Mouse (Mus musculus) heart, postnatal 4 days (tissue): ENCODE measurements around the gene Gpr137. TPM values are rescaled to one million over a fixed set of nuclear protein-coding genes. Genes with fewer than 3 reads are reported as not detected.
"Not testable (repeated sequence)": the region's sequence is repeated elsewhere in the genome, so short reads cannot be mapped to it uniquely, and the experiment has no call there.

Experiments used
- DNase-seq: peaks from one replicate; pipeline ENCODE4 v3.0.0; 2021
- total RNA-seq, 2 experiments: library from RNA; stranded (reverse); gene quantifications; 2 replicates each; pipeline ENCODE4 v1.2.3; 2021

Gpr137 gene
- 10 to 100 TPM; 18.7 to 21.4 TPM for total RNA-seq

DNA sequence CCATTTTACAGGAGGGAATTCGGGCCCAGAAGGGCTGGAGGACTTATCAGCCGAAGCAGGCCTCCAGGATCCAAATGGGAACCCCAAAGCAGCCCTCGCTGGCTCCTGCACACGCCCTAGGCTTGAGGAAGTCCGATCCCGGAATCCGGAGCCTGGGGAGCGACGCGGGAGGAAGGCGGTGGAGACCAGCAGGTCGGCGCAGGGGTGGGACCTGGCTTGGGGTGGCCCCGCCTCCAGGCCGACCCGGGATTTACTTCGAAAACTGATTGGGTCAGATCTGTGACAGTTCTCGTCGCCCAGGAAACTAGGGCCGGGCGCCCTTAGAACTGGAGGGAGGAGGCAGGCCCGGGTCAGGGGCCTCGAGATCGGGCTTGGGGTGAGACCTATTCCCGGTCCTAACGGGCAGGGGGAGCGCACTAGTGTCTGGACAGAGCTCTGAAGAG, at the start of gene Gpr137:
TSS of gene Gpr137 (minus strand) at position 232 of the 443 bp plus-strand sequence.
- peak; percentile 95 for DNase-seq

DNA sequence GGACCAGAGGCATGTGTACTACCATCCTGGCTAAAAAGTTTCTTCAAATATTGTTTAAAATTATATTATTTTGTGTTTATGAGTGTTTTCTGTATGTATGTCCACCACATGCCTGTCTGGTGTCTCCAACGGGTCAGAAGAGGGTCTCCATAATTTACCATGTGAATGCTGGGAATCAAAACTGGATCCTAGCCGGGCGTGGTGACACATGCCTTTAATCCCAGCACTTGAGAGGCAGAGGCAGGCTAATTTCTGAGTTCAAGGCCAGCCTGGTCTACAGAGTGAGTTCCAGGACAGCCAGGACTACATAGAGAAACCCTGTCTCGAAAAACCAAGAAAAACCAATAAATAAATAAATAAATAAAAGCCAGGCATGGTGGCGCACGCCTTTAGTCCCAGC, 48.9 kb upstream of the Gpr137 start:
- DNase-seq, result not testable (repeated sequence)

DNA sequence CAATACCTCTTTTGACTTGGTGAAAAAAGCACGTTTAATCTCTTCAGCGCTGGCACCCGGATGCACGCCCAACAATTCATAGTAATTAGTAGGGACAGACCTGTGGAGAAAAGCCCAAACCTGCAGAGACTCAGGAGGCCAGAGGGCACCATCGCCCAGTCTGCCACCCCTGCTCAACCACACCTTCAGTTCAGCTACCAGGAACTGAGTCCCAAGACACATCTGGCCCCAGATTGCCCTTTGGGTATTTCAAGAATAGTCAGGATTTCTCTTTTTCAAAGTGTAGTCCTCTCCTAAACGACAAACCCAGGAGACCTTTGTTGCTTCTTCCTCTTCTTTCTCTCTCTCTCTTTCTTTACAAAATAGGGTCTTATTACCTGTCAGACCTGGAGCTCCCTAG, 48.4 kb upstream of the Gpr137 start:
- no peak for DNase-seq

DNA sequence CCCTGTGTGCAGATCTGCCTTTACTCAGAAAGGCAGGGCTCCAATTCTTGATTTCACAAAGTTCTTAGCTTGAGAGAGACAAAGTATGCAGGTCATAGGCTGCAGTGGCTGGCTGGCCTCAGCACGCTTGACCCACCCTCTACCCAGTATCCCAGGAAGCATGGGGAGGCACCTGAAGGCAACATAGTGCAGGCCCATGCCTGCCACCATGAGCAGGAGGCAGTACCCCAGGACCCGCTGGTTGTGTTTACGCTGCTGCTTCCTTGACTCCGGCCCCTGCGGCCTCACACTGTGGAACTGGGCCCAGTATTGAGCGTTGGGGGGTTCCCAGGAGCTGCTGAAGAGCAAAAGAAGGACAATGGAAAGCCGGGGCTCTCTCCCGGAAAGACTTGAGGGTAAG, 47.0 kb upstream of the Gpr137 start:
- no peak for DNase-seq

DNA sequence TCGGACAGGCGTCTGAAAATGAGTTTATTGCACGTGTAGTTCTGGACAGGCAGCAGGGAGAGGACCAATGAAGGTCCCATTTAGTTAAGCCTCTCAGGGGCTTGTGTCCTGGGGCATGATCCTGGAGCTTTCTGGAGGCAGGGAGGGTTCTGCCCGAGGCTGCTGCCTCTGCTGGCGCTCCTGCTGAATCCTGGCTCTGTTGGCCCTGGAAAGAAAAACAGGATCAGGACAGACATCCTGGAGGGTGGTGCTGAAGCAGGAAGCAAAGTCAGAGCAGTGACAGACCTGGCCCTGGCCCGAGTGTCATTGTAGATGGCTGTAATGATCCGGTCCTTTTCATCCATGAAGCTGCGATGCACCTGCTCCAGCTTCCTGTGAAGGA, 45.6 kb upstream of the Gpr137 start:
- DNase-seq, result no peak

DNA sequence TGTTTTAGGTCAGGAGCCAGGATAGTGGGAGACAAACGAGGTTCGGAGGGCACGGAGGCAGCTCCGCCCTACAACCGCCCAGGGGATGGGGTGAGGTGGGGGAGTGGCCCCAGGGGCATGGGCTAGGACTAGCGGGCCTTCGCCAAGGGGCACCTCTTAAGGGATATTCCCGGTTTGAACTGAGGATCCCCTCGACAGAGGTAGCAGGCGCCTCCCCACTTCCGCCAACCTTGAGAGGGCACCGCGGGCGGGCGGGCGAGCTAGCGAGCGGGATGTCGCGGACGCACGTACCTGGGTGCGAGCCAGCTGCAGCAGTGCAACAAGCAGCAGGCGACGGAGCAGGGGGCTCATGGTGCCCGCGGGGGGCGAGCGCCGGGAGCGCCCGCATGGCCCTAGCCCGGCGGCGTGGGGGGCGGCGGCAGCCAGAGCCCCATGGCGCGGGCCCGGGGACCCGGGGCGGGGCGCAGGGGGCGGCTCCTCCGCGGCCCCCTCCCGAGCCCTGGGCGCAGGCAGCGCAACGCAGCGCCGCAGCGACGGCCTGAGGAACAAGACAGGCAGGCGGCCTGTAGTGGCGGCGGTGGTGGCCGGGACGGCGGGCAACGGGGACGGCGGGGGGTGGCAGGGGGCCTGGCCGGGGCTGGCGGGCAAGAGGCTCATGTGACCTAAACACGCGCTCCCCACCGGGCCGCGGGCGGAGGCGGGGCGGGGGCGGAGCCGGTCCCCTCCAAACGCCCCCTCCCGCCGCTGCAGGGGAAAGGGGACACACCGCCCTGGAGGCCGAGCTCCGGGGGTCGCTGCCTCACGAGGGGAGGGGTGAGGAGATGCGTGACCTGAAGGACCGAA, 45.0 kb upstream of the Gpr137 start, which contains the start of gene Vegfb:
TSS of gene Vegfb (minus strand) at position 591 of the 843 bp plus-strand sequence.
- DNase-seq, result peak; percentile 76

DNA sequence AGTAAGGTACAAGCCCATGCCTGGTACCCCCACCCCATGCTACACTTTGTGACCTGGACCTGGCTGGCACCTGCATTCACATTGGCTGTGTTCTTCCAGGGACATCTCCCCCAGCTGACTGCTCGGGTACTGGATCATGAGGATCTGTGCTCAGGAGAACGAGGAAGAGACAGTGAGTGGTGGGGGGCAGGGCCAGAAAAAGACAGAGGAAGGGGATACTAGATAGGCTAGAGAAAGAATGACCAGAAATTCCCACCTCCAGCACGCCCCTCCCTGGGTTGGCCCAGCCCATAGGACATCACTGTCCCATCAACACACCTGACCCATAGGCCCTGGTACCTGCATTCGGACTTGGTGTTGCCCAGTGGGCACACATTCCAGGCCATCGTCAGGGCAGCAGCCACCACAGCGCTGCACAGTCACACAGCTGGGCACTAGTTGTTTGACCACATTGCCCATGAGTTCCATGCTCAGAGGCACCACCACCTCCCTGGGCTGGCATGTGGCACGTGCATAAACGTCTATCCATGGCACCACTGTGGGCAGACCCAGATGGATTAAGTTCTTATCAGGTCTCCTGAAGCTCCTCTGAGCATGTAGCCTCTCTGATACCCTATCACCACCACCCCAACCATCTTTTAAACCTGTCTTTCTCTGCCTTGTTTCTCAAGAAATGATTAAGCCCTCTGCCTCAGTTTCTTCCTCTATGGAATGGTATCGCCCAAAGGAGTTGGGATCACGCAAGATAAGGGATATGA, 43.9 kb upstream of the Gpr137 start:
- DNase-seq, result no peak

DNA sequence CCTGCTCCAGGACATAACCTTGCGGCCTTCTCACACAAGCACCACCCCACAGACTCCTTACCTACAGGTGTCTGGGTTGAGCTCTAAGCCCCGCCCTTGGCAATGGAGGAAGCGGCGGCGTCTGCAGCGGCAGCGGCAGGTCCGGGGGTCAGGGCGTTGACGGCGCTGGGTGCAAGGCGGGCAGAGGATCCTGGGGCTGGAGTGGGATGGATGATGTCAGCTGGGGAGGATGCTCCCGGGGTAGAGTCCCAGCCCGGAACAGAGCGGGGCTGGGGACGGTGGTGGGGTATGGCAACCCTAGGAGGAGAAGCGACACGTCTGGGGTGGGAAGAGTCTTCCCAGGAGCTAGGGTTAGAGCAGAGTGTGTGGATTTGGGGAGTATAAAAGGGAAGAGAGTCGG, 43.0 kb upstream of the Gpr137 start:
- no peak for DNase-seq

DNA sequence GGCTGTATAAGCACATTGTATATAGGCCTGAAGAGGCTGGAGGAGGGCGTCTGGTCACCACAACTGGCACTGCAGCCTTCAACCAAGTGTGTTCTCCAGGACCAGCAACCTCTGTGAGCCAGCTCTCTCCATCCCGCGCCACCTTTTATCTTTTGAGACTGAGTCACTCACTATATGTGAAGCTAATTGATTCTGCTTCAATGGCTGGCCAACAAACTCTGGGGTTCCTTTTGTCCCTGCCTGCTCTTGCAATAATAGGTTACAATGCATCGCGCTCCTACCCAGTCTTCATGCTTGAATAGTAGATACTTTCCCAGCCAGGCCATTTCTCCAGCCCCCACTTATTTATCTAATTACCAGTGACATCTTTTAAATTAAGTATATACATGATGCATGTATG, 41.3 kb upstream of the Gpr137 start:
- DNase-seq, result no peak

DNA sequence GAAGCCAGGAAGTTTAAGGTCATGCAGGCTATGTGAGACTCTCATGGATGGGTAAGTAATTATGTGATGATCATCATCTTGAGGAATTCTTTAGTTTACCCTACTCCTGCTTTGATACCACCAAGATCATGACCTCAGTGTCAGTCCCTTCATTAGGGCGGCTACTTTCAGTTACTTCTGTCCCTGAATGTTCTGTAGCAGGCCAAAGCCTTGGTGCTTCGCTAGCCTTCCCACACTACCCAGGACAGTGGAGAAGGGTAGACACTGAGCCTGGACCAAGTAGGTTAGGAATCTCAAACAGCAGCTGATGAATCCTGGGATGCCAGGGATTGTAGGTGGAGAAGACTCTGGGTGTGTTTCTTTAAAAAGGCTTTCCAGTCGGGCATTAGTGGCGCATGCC, 39.2 kb upstream of the Gpr137 start:
- DNase-seq, result no peak

DNA sequence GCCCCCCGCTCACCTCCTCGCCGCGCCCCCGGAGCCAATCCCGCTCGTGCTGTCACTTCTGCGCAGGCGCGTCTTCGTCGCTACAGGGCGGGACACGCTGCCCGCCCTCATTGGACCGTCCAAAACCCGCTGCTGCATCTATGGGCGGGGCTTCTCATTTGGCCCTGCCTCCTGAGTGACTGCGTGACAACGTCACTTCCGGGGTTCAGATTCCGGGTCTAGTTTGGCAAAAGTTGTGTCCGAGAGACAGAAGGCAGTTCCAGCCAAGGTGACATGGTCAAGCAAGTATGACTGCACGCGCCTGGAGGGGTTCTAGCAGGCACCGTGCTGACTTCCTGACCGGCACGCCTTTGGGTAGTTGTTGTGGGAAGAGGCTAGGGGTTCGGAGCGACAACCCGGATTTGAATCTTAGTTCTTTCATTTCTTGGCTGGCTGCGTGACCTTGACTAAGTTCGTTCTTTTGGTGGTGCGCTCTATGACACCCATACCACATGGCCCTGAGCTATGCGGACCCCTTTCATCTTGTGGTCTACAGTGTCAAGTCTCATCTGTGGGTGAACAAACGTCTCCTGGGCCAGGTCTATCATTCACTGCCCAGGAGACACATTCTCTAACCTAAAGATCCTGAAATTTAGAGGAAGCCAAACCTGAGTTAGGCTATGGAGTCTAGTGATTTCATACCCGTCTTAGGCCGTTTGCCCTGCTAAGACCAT, 38.3 kb upstream of the Gpr137 start, which contains the start of gene Fkbp2:
TSS of gene Fkbp2 (minus strand) at position 121 of the 713 bp plus-strand sequence.
- peak; percentile 99 for DNase-seq

DNA sequence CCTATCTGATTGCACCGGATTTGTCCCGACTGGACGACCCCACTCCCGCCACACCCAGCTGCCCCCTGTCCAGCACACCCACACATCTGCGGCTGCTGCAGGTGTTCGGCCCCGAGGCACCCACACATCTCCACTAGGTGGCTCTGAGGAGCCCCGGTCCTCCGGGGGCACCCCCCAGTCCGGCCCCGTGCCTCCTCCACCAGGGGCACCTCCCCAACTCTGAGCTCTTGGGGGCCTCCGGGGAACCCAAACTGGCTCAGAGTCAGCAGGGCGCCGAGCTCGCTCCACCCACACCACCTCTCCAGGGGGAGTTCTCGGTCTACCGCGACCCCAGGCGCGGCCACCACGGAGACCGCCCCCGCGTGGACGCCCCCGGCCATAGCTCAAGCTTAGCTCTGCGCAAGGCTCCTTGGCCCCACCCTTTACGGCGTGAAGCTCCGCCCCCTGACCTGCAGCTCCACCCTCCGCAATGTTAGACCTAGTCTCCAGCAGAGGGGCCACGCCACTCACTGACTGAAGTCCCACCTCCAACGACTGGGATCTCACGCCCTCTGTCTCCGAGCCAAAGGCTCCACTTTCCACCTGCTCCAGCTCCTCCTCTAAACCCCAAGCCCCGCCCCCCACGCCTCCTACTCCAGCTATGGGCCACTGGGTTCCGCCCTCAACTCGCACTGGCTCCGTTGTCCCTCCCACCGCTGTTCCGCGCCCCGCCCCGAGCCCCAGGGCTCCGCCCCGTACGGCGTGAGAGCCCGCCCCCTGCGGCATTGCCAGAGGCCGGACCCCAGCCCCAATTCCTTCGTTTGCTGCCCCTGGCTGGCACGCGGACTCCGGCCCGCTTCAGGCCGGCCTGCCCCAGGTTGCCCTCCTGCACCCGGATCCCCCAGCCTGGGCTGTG, 37.5 kb upstream of the Gpr137 start:
- peak; percentile 100 for DNase-seq

DNA sequence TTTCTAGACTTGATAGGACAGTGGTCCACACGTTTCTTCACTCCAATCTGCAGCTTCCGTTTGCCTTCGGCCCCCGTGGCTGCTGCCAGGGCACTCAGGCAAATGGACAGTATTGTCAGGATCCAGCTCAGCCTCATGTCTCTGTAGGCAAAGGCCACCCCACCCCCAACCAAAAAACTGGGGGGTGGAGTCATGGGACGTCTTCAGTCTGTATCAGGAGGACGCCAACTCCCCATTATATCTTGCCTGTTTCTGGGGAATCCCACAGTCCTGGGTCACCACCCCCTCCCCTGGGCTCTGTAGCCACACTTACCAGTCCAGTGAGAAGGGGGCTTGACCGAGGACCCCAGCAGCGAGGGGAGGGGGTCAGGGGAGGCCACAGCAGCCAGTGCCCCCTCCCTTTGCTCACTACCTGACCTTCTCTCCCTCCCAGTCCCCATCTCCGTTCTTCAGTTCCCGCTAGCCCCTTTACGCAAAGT, 36.8 kb upstream of the Gpr137 start:
- peak; percentile 38 for DNase-seq

DNA sequence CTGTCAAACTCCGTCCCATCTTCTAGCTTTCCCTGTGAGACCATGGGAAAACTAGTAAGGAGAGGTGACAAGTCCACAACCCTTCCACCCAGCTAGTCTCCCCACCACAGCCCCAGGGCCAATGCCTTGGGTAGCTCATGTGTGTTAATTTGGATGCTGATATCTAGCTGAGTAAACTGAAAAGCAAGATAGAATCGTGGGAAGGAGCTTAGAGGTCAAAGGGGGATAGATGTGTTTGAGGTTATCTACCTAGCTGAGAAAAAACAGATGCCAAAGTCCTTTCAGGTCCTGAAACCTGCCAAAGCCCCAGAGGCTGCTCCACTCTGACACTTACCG, 36.3 kb upstream of the Gpr137 start:
- no peak for DNase-seq

DNA sequence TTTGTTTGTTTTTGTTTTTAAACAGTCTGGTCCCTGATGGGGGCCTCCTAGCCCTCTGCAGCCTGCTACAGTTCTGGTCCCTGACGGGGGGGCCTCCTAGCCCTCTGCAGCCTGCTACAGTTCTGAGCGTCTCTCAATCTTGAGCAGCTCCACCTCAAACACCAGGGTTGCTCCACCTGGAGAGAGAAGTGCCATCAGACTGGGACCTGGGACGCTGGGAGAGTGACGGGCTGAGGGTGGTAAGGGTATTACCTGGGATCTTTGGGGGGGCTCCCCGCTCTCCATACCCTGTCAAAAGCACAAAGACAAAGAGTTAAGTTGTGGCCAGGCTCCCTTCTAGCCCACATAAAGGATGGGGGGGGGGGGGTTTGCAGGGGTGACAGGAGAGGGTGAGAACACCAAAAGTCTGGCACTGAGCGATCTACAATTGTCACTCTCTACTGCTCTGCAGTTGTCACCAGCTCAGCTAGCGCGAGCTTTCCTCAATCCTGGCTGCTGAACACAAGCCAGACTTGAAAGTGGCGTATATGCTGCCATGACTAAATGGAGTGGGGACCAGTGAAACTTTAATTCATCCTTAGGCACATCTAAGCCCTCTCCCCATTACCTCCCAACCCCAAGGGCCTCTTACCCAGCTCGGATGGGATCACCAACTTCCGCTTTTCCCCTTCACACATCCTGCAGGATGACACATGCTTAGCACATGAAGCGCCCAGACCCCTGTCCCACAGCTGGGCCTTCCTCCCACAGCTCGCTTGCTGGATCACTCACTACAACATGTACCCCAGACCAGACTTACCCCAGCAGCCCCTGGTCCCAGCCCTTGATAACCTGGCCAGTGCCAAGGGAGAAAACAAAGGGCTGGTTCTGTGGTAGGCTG, 35.7 kb upstream of the Gpr137 start:
- DNase-seq, result no peak

DNA sequence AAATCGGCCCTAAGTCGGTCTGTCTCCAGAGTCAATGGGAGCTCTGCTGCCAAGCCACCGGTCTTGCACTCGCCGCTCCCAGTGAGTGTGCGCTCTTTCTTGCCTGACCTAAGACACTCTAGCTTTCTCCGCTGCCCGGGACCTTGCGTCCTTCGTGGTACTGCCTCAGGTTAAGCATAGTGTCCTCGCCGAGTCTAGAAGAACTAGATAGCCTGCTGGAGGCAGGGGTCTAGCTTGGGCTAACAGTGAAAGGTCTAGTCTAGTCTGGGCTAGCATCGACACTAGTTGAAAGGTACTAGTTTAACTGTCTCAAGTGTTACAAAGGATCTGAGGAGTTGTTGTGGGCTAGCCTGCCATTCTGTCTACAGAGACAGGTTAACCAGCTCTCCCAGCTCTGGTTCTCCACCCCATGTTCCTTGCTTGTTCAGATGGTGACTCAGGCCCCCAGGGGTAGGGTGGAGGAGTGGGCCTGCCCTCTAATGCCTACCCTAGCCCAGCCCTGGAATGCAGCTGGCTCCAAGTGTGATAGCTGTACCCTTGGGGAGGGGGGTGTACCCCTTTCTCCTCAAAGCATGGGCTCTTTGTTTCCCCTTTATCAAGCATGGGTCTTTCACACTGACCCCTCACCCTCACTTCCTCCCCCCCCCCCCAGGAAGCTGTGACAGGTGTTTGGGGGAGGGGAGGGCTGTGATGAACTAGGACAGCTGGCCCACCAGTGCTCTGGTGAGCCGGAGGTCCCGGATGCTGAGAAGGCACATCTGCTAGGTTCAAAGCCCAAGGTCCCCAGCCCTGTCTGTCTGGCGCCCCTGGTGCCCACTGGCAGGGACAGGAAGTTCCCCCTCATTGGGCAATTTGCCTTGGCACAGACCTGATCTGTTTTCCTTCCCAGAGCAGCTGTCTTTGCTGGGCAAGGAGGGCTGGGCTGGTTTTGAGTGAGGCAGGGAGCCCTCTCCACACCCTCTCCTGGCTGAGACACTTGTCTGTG, 33.5 kb upstream of the Gpr137 start, which contains the start of gene Plcb3:
TSS of gene Plcb3 (minus strand) at position 934 of the 985 bp plus-strand sequence.
- peak; percentile 72 for DNase-seq

DNA sequence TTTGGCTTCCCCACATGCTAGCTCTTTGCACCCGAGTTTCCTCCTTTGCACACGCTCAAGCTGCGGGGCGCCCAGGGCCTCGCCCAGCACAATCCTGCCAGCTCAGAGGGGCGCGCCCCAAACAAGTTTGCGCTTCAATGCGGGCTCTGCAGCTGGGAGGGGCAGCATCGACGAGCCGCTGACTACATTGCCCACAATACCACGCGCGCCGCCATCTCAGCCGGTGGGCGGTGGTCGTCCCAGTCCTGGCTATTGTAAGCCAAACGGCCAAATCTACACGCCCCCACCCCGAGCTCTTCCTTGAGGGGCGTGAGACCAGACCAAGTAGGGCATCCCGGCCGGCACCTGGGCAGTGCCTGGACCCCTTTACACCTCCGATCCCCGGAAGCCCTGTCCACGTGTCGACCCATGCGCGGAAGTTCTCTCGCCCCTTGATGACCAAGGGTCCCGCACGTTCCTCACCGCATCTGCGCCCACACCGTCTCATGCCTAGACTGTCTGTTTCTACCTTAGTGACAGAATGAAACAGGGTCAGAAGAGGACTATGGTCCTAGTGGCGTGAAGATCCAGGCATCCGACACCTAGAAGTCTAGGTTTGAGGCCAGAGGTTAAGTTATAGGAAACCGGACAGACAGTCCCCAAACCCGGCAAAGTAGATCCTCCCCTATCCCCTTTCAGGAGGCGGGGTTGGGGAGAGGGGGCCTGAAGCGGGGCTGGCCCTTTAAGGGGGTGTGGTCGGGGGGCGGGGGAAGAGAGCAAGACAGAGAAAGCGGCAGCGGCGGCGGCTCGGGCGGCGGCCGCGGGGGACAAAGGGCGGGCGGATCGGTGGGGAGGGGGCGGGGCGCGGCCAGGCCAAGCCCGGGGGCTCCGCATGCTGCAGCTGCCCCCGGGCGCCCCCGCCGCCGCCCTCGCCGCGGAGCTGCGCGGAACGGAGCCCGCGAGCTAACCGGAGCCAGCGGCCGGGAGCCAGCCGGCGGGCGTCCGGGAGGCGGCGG, 32.2 kb upstream of the Gpr137 start, which contains the start of gene Ppp1r14b:
TSS of gene Ppp1r14b (plus strand) at position 758 of the 995 bp plus-strand sequence.
- peak; percentile 88 for DNase-seq
